Mouse (Mus musculus) MEL (cell line): ENCODE results near the gene Anapc4. TPM values are rescaled to one million over a fixed set of nuclear protein-coding genes. Genes with fewer than 3 reads are reported as not detected.
A peak's percentile ranks its signal among the peaks of the same experiment; 100 is the strongest.

Experiments used
- DNase-seq: peaks from one replicate; pipeline ENCODE4 v3.0.0; 2011; ENCODE audit warnings: low read depth, low spot score
- H3K27ac ChIP-seq: 2 replicates; pipeline ENCODE4 v1.5.1; 2012; ENCODE audit warnings: low read depth, mild to moderate bottlenecking, control low read depth, low read length, moderate library complexity; ENCODE audit not compliant: control insufficient read depth
- H3K27me3 ChIP-seq, 2 experiments: fragments of 150-350 bp in 1 of 2; sonication (generic) in 1 of 2; 2 replicates each; pipeline ENCODE4 v1.6.1; 2012; ENCODE audit warnings: low read length in 2 of 2, mild to moderate bottlenecking in 2 of 2, improper control_type of control experiment in 1 of 2, moderate library complexity in 1 of 2; ENCODE audit not compliant: insufficient read depth in 2 of 2, control insufficient read depth in 1 of 2
- H3K36me3 ChIP-seq, 2 experiments: 2 replicates each; pipeline ENCODE4 v1.6.1; 2012 to 2014; ENCODE audit warnings: low read length in 2 of 2, improper control_type of control experiment in 1 of 2, inconsistent platforms in 1 of 2, mild to moderate bottlenecking in 1 of 2; ENCODE audit not compliant: insufficient read depth in 2 of 2, control insufficient read depth in 1 of 2
- H3K4me1 ChIP-seq, 2 experiments: fragments of 150-350 bp in 1 of 2; sonication (generic) in 1 of 2; 2 replicates each; pipeline ENCODE4 v1.6.1; 2012; ENCODE audit warnings: low read length in 2 of 2, improper control_type of control experiment in 1 of 2, mild to moderate bottlenecking in 1 of 2; ENCODE audit not compliant: insufficient read depth in 2 of 2, control insufficient read depth in 1 of 2
- H3K4me3 ChIP-seq, 2 experiments: fragments of 150-350 bp in 1 of 2; sonication (generic) in 1 of 2; 2 replicates each; pipeline ENCODE4 v1.5.1; 2012; ENCODE audit warnings: low read depth in 2 of 2, low read length in 2 of 2, mild to moderate bottlenecking in 2 of 2, moderate library complexity in 2 of 2, control low read depth in 1 of 2, improper control_type of control experiment in 1 of 2; ENCODE audit not compliant: control insufficient read depth in 1 of 2, insufficient read depth in 1 of 2
- H3K79me2 ChIP-seq: 2 replicates; pipeline ENCODE4 v1.6.1; 2012; ENCODE audit warnings: mild to moderate bottlenecking, low read length, moderate library complexity; ENCODE audit not compliant: control insufficient read depth, poor library complexity, insufficient read depth
- H3K9ac ChIP-seq: 2 replicates; pipeline ENCODE4 v1.6.1; 2012; ENCODE audit warnings: low read depth, mild to moderate bottlenecking, control low read depth, low read length, moderate library complexity; ENCODE audit not compliant: control insufficient read depth, poor library complexity, severe bottlenecking
- H3K9me3 ChIP-seq: fragments of 150-350 bp; sonication (generic); replicated peaks from 2 replicates; pipeline ENCODE4 v1.6.1; 2012; ENCODE audit warnings: mild to moderate bottlenecking, low read length, improper control_type of control experiment, moderate library complexity; ENCODE audit not compliant: insufficient read depth
- CHD2 ChIP-seq: IDR thresholded peaks from 2 replicates; pipeline ENCODE4 v1.6.1; 2011; ENCODE audit warnings: low read length, improper control_type of control experiment
- CTCF ChIP-seq, 3 experiments: IDR thresholded peaks in 2 of 3; conservative IDR thresholded peaks in 1 of 3; 2 replicates each; pipeline ENCODE4 v1.5.1; 2011 to 2012; ENCODE audit warnings: low read length in 3 of 3, low read depth in 2 of 3, mild to moderate bottlenecking in 2 of 3, improper control_type of control experiment in 1 of 3, inconsistent platforms in 1 of 3, mixed read lengths in 1 of 3, moderate library complexity in 1 of 3; ENCODE audit not compliant: control insufficient read depth in 1 of 3, insufficient read depth in 1 of 3, poor library complexity in 1 of 3, severe bottlenecking in 1 of 3
- E2F4 ChIP-seq: IDR thresholded peaks from 2 replicates; pipeline ENCODE4 v1.6.1; 2011; ENCODE audit warnings: low read depth, low read length, improper control_type of control experiment, borderline replicate concordance
- ELF1 ChIP-seq: IDR thresholded peaks from 2 replicates; pipeline ENCODE4 v1.6.1; 2014; ENCODE audit warnings: low read depth, mild to moderate bottlenecking, inconsistent platforms, low read length, improper control_type of control experiment, moderate library complexity
- EP300 ChIP-seq, 2 experiments: IDR thresholded peaks; 2 replicates each; pipeline ENCODE4 v1.6.1; 2011; ENCODE audit warnings: improper control_type of control experiment in 2 of 2, low read length in 2 of 2, low read depth in 1 of 2, mild to moderate bottlenecking in 1 of 2
- ETS1 ChIP-seq: IDR thresholded peaks from 2 replicates; pipeline ENCODE4 v1.6.1; 2012; ENCODE audit warnings: low read depth, mild to moderate bottlenecking, inconsistent platforms, low read length, improper control_type of control experiment, moderate library complexity
- HCFC1 ChIP-seq: IDR thresholded peaks from 2 replicates; pipeline ENCODE4 v1.6.1; 2012; ENCODE audit warnings: low read depth, mild to moderate bottlenecking, inconsistent platforms, low read length, improper control_type of control experiment, moderate library complexity
- KAT2A ChIP-seq: conservative IDR thresholded peaks from 2 replicates; pipeline ENCODE4 v1.6.1; 2012; ENCODE audit warnings: low read depth, low read length, improper control_type of control experiment, inconsistent platforms
- MAX ChIP-seq: IDR thresholded peaks from 2 replicates; pipeline ENCODE4 v1.6.1; 2011; ENCODE audit warnings: low read length, improper control_type of control experiment
- MXI1 ChIP-seq: IDR thresholded peaks from 2 replicates; pipeline ENCODE4 v1.6.1; 2011; ENCODE audit warnings: mild to moderate bottlenecking, low read depth, low read length, improper control_type of control experiment
- MYB ChIP-seq: IDR thresholded peaks from 2 replicates; pipeline ENCODE4 v1.6.1; 2011; ENCODE audit warnings: mild to moderate bottlenecking, low read depth, low read length, improper control_type of control experiment
- POLR2AphosphoS5 ChIP-seq: IDR thresholded peaks from 2 replicates; pipeline ENCODE4 v1.6.1; 2012; ENCODE audit warnings: low read depth, borderline replicate concordance, mild to moderate bottlenecking, inconsistent platforms, low read length, moderate library complexity, mixed read lengths
- RAD21 ChIP-seq: IDR thresholded peaks from 2 replicates; pipeline ENCODE4 v1.6.1; 2011; ENCODE audit warnings: mild to moderate bottlenecking, low read depth, low read length, improper control_type of control experiment
- SIN3A ChIP-seq: IDR thresholded peaks from 2 replicates; pipeline ENCODE4 v1.6.1; 2012; ENCODE audit warnings: low read length, improper control_type of control experiment, inconsistent platforms
- TAL1 ChIP-seq: IDR thresholded peaks from 2 replicates; pipeline ENCODE4 v1.6.1; 2012; ENCODE audit warnings: mild to moderate bottlenecking, inconsistent platforms, low read length, moderate library complexity, mixed read lengths
- TCF12 ChIP-seq: IDR thresholded peaks from 2 replicates; pipeline ENCODE4 v1.6.1; 2014; ENCODE audit warnings: low read depth, mild to moderate bottlenecking, inconsistent platforms, low read length, improper control_type of control experiment, moderate library complexity
- ZC3H11A ChIP-seq: IDR thresholded peaks from 2 replicates; pipeline ENCODE4 v1.6.1; 2012; ENCODE audit warnings: low read depth, mild to moderate bottlenecking, inconsistent platforms, low read length, improper control_type of control experiment
- ZKSCAN1 ChIP-seq: IDR thresholded peaks from 2 replicates; pipeline ENCODE4 v1.6.1; 2012; ENCODE audit warnings: low read depth, mild to moderate bottlenecking, inconsistent platforms, low read length, improper control_type of control experiment, moderate library complexity
- polyA plus RNA-seq, 2 experiments: library from polyadenylated mRNA; stranded (reverse) in 1 of 2; unstranded in 1 of 2; fragments of >175 nt in 1 of 2; fragments of >200 nt in 1 of 2; gene quantifications; 2 replicates each; pipeline versions ENCODE4 v1.2.1 to v1.2.4; 2012; ENCODE audit warnings: low replicate concordance in 2 of 2, low read depth in 1 of 2; ENCODE audit not compliant: insufficient read length in 2 of 2, insufficient read depth in 1 of 2, missing spikeins in 1 of 2
- total RNA-seq: library from RNA; depleted of rRNA; stranded (reverse); fragments of 300-350 nt; gene quantifications from 2 replicates; pipeline ENCODE4 v1.2.3, GENCODE M21; 2012

Gene Anapc4
- total and polyA plus RNA-seq, 3 experiments, result 56.4 to 159 (median 56.6) TPM

DNA sequence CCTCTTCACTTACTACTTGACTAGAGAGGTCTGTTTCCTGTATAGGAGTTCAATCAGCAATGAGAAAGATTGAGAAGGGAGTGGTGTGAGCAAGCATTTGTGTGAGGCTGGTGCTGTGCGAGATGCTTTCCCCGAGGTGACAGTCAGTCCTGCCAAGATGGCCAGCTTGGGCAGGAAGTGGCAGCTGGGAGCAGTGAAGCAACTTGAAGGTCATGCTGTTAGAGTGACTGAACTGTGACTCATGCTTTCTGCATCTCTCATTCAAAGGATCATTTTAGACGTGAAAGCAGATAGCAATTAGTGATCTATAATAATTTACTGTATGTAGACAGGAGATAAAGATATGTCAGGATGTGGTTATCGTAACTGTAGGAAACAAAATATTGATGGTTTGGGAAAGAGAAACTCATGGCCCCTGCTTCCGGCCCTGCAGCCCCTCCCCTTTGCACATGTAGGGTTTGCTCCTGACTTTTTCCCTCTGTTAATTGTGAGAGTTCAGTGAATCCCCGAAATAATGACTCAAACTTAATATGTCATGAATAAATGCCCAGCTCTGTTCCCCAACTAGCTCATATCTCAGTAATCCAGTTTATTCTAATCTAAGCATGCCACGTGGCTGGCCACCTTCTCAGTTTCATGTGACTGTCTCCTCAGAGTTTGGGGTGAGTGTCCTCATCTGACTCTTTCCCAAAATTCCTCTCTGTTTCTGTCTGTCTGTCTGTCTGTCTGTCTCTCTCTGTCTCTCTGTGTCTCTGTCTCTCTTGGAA, 47.1 kb upstream of the Anapc4 start (continued):
- TF ChIP-seq CTCF (IDR thresholded peaks at IDR 0.05 in 2 of 3, conservative IDR thresholded peaks at IDR 0.05 in 1 of 3; ENCODE audit: control insufficient read depth in 1 of 3, insufficient read depth in 1 of 3, low read depth in 2 of 3, low read length in 3 of 3, poor library complexity in 1 of 3, severe bottlenecking in 1 of 3), result no peak
- peak; percentile 40; the same call in 1 of the 2 replicates for TF ChIP-seq MXI1
- no peak for TF ChIP-seq E2F4
- no peak for TF ChIP-seq ZC3H11A
- peak; percentile 79 for TF ChIP-seq MAX
- TF ChIP-seq, all 39 proteins: peak for 8

DNA sequence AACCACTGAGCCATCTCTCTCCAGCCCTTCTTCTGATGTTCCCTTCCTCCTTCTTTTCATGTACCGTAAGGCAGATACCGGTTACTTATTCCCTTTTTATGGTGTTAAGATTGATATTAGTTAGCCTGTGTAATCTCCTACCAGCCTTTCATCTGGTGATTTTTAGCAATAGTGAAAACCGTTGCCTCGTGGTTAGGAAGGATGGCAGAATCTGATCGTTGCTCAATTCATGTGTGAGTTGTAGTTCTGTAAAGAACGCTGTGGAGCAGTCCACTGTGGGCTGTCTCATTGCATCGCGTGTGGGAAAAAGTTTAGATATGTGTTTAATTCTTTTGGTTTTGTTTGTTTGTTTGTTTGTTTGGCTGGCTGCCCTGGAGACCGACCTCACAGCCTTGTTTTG, 40.6 kb upstream of the Anapc4 start:
- Histone ChIP-seq H3K9ac (no peak overlapping the region; the same call in 1 of the 2 replicates), H3K4me3 (no peak overlapping the region), H3K27me3 (no peaks in the 10 kb centered on the region), H3K27ac (no peak overlapping the region; the same call in 1 of the 2 replicates), H3K79me2 (no peaks in the 10 kb centered on the region), H3K4me1 (peaks cover 0 to 8% of the 10 kb centered on the region in 2 experiments; a peak in 1 of 4 replicates), H3K36me3 (no peaks in the 10 kb centered on the region; a peak in 1 of 4 replicates), H3K9me3 (no peaks in the 10 kb centered on the region)
- no peak for DNase-seq
- TF ChIP-seq ELF1 (no peak), POLR2AphosphoS5 (no peak), EP300 (IDR thresholded peaks at IDR 0.05; ENCODE audit: low read depth in 1 of 2, low read length in 2 of 2) (peak; percentile 22 to 62; a peak in 2 of 4 replicates), TCF12 (no peak), KAT2A (no peak), ETS1 (no peak)

DNA sequence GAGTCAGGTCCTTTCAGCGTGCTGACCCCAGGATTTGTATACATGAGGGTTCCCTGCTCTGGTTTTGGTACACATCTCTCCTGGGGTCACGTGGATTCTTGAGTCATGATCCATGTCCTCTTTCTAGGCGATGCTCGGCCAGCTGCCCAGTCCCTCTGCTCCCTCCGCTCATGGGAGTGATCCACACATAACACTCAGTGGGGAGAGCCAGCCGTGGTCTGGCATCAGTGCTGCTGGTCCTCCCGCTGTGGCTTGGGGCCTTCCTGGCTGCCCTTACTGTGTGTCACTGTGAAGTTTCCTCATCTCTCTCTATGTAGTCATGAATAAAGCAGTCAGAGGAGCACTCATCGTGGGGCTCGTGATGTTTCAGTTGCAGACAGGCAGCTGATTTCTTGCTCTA, 39.7 kb upstream of the Anapc4 start:
- H3K36me3 ChIP-seq, result no peaks in the 10 kb centered on the region; a peak in 1 of 4 replicates
- TF ChIP-seq MXI1, result no peak
- TF ChIP-seq ETS1, result no peak
- no peak for TF ChIP-seq HCFC1
- no peak for TF ChIP-seq ZKSCAN1
- TF ChIP-seq E2F4, result no peak
- TF ChIP-seq TAL1, result no peak
- TF ChIP-seq MYB, result no peak
- no peak for TF ChIP-seq SIN3A
- no peak for TF ChIP-seq RAD21
- TF ChIP-seq CHD2, result no peak

More for the DNA sequence above, 39.7 kb upstream of the Anapc4 start:
- H3K4me1 ChIP-seq, result peaks cover 0 to 8% of the 10 kb centered on the region in 2 experiments; a peak in 1 of 4 replicates
- no peak overlapping the region for H3K4me3 ChIP-seq
- H3K79me2 ChIP-seq, result no peaks in the 10 kb centered on the region
- DNase-seq, result no peak
- H3K27ac ChIP-seq, result no peak overlapping the region
- no peak overlapping the region for H3K9ac ChIP-seq
- H3K9me3 ChIP-seq, result no peaks in the 10 kb centered on the region
- no peaks in the 10 kb centered on the region for H3K27me3 ChIP-seq
